9 mouse cellular contexts compared by ENCODE assay signal in the genomic region with DNA sequence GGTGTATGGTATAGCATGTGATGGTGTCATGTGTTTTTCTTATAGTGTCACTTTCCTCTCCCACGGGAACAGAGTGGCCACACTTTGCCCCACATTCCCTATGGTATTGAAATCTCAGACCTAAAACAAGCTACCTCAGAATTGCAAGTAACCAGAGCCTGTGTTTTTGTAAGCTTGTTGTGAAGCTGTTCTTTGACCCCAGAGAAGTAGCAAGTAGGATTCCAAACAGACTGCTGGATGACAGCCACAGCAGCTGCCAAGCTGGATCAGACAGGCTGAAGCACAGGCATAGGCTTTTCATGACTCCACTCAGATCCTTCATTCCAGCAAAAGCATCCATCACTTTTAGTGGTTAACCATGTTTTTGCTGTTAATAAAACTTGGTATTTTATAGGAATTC. TPM values are rescaled to one million over a fixed set of nuclear protein-coding genes. Genes with fewer than 3 reads are reported as not detected.
DNase-seq lines count a peak whose midpoint lies in the region; ATAC-seq and TF ChIP-seq lines count a peak whose summit lies in the region.
"Had no signal": no experiment of that assay in that cellular context is flagged by ENCODE, and none has a peak within 500 bp of the region (broad histone marks: within the 10 kb centered on the region; RNA-seq: fewer than 3 reads in every experiment).

No protein-coding gene starts in this region.

- peaks cover 32% of the 10 kb centered on the region for H3K36me3 ChIP-seq in hindbrain, embryonic 12.5 days

- no peak for TF ChIP-seq CTCF in layer of hippocampus, adult 2 months (conservative IDR thresholded peaks at IDR 0.05)
- no peak for TF ChIP-seq CTCF in gastrocnemius, adult 2 months (IDR thresholded peaks at IDR 0.05)

- no peak for ATAC-seq in hindbrain, embryonic 12.5 days (ENCODE audit: low FRiP score)

- intact Hi-C loops in gastrocnemius, adult 2 months (cut with DNase I): no loop called here

- peak overlapping the region; percentile 76 for H3K27ac ChIP-seq in layer of hippocampus, adult 2 months
- H3K27ac ChIP-seq in gastrocnemius, adult 2 months: peak overlapping the region; percentile 88
- H3K27ac ChIP-seq in hindbrain, embryonic 12.5 days: no peak overlapping the region
- H3K27ac ChIP-seq: neural tube, embryonic 12.5 days had no signal

- no peaks in the 10 kb centered on the region for H3K27me3 ChIP-seq in hindbrain, embryonic 12.5 days
- H3K27me3 ChIP-seq: neural tube, embryonic 12.5 days had no signal

- no peaks in the 10 kb centered on the region for H3K9me3 ChIP-seq in hindbrain, embryonic 12.5 days (replicated peaks)
- H3K9me3 ChIP-seq: neural tube, embryonic 12.5 days had no signal

- DNase-seq in layer of hippocampus, adult 2 months (ENCODE audit: low spot score in 2 of 2): no peak
- no peak for DNase-seq in layer of hippocampus, adult 18-20 months (ENCODE audit: low spot score in 2 of 2)
- DNase-seq in gastrocnemius, adult 2 months: peak; percentile 82
- peak; percentile 77 to 85 for DNase-seq in kidney, adult 8-10 months
- peak; percentile 34 for DNase-seq in mesoderm, embryonic 11.5 days (ENCODE audit: low read depth, low spot score)
- no peak for DNase-seq in MN1 (ENCODE audit: low spot score)
- DNase-seq in thymus, postnatal 4 days: no peak

- 65% methylated on average over 1 of the region's 1 CpGs for WGBS in hindbrain, embryonic 12.5 days

- H3K9ac ChIP-seq in hindbrain, embryonic 12.5 days: no peak overlapping the region
- H3K9ac ChIP-seq: neural tube, embryonic 12.5 days had no signal

- peaks cover 4% of the 10 kb centered on the region; the same call in 1 of the 2 replicates for H3K4me1 ChIP-seq in hindbrain, embryonic 12.5 days

- no peak overlapping the region for H3K4me2 ChIP-seq in hindbrain, embryonic 12.5 days (replicated peaks)
- H3K4me2 ChIP-seq: neural tube, embryonic 12.5 days had no signal

- no peak overlapping the region for H3K4me3 ChIP-seq in layer of hippocampus, adult 2 months
- no peak overlapping the region for H3K4me3 ChIP-seq in gastrocnemius, adult 2 months
- no peak overlapping the region for H3K4me3 ChIP-seq in hindbrain, embryonic 12.5 days
- H3K4me3 ChIP-seq: neural tube, embryonic 12.5 days had no signal

RNA-seq across cellular contexts. Expression of gene Tmc8, which starts 53.0 kb away (rescaled TPM):
- under 1 TPM; 0.64 to 0.91 TPM for total RNA-seq in layer of hippocampus, adult 2 months (2021)
- 1 to 10 TPM in 1 of 2 experiments, under 1 TPM in 1; 0.72 to 1.1 TPM for total RNA-seq in layer of hippocampus, adult 18-20 months (2021)
- 1 to 10 TPM; 1.0 TPM for total RNA-seq in gastrocnemius, adult 2 months (2021)
- polyA plus RNA-seq in hindbrain, embryonic 12.5 days (2016; fragmentation: Nextera tagmentation; extraction: Ambion mirVana): 1.2 and 2.0 TPM in 2 replicates

RNA-seq across cellular contexts. Expression of gene Tmc6, which starts 53.2 kb away (rescaled TPM):
- 1 to 10 TPM; 6.6 to 8.4 TPM for total RNA-seq in layer of hippocampus, adult 2 months (2021)
- 10 to 100 TPM in 1 of 2 experiments, 1 to 10 TPM in 1; 5.9 to 10.6 TPM for total RNA-seq in layer of hippocampus, adult 18-20 months (2021)
- 1 to 10 TPM; 4.3 to 4.5 TPM for total RNA-seq in gastrocnemius, adult 2 months (2021)
- 9.2 and 11.3 TPM in 2 replicates for polyA plus RNA-seq in hindbrain, embryonic 12.5 days (2016; fragmentation: Nextera tagmentation; extraction: Ambion mirVana)

Comparison
In these comparisons a context has a peak if more than half of its experiments do, and no peak if none do; other contexts are left out.
1. DNase-seq: peak in gastrocnemius, adult 2 months (single experiment), kidney, adult 8-10 months (2 of 2) and mesoderm, embryonic 11.5 days (single experiment); none in layer of hippocampus, adult 2 months (0 of 2), layer of hippocampus, adult 18-20 months (0 of 2), MN1 (single experiment) and thymus, postnatal 4 days (single experiment).